Mouse (Mus musculus) liver, embryonic 14.5 days (tissue): Measurements from ENCODE around the gene Kcnh8. TPM values are rescaled to one million over a fixed set of nuclear protein-coding genes. Genes with fewer than 3 reads are reported as not detected.

Experiments
- ATAC-seq: fragments of 200-750 bp; cut with Nextera tagmentation; 2 replicates; pipeline ENCODE4 v1.8.0; 2017; ENCODE audit warnings: moderate number of reproducible peaks, mild to moderate bottlenecking, moderate library complexity; ENCODE audit not compliant: insufficient read depth
- DNase-seq, 3 experiments: peaks; one replicate each; pipeline ENCODE4 v3.0.0-alpha.2; 2012 to 2013; ENCODE audit warnings: low read depth in 3 of 3, low spot score in 3 of 3
- H3K27ac ChIP-seq: fragments of 300-500 bp; sonication (generic); 2 replicates; pipeline ENCODE4 v1.5.1; 2014; ENCODE audit warnings: moderate library complexity, mild to moderate bottlenecking, control low read depth, inconsistent platforms
- H3K27me3 ChIP-seq: fragments of 300-500 bp; sonication (generic); 2 replicates; pipeline ENCODE4 v1.6.1; 2014; ENCODE audit warnings: mild to moderate bottlenecking, low read length, moderate library complexity; ENCODE audit not compliant: control insufficient read depth, insufficient read depth
- H3K36me3 ChIP-seq: fragments of 300-500 bp; sonication (generic); replicated peaks from 2 replicates; pipeline ENCODE4 v1.6.1; 2014; ENCODE audit warnings: low read depth; ENCODE audit not compliant: control insufficient read depth, insufficient read depth
- H3K4me1 ChIP-seq, 2 experiments: fragments of 200-500 bp in 1 of 2; fragments of 300-500 bp in 1 of 2; sonication (generic) in 1 of 2; replicated peaks; 2 replicates each; pipeline ENCODE4 v1.6.1; 2012 to 2014; ENCODE audit warnings: antibody characterized with exemption in 1 of 2, inconsistent platforms in 1 of 2, low read length in 1 of 2; ENCODE audit not compliant: control insufficient read depth in 2 of 2, insufficient read depth in 2 of 2
- H3K4me2 ChIP-seq: fragments of 300-500 bp; sonication (generic); 2 replicates; pipeline ENCODE4 v1.6.1; 2014; ENCODE audit warnings: low read depth, mild to moderate bottlenecking, control low read depth, moderate library complexity
- H3K4me3 ChIP-seq, 2 experiments: fragments of 200-500 bp in 1 of 2; fragments of 300-500 bp in 1 of 2; sonication (generic) in 1 of 2; 2 replicates each; pipeline ENCODE4 v1.5.1; 2012 to 2014; ENCODE audit warnings: low read depth in 2 of 2, low read length in 2 of 2, mild to moderate bottlenecking in 2 of 2, control low read depth in 1 of 2, inconsistent platforms in 1 of 2, moderate library complexity in 1 of 2; ENCODE audit not compliant: insufficient read depth in 1 of 2
- H3K9ac ChIP-seq: fragments of 300-500 bp; sonication (generic); replicated peaks from 2 replicates; pipeline ENCODE4 v1.6.1; 2014; ENCODE audit warnings: mild to moderate bottlenecking, control low read depth, moderate library complexity
- H3K9me3 ChIP-seq: fragments of 300-500 bp; sonication (generic); 2 replicates; pipeline ENCODE4 v1.6.1; 2016; ENCODE audit warnings: low read length, mixed read lengths; ENCODE audit not compliant: control insufficient read depth
- CTCF ChIP-seq: IDR thresholded peaks from 2 replicates; pipeline ENCODE4 v1.5.1; 2016; ENCODE audit warnings: antibody characterized with exemption, low read depth, control low read depth
- EP300 ChIP-seq: IDR thresholded peaks from 2 replicates; pipeline ENCODE4 v1.6.1; 2016; ENCODE audit warnings: antibody characterized with exemption, low read depth
- WGBS: fragments of 180-500 bp; shearing (Covaris S2); extraction: QIAGEN DNeasy Blood & Tissue Kit; methylation state at CpG from one replicate; pipeline ENCODE4 v1.1.7; 2014; ENCODE audit not compliant: insufficient replicate concordance; 5-methylcytosine and 5-hydroxymethylcytosine counted together
- polyA plus RNA-seq, 2 experiments: library from polyadenylated mRNA; depleted of rRNA in 1 of 2; stranded (reverse) in 1 of 2; unstranded in 1 of 2; fragments of >200 nt; fragmentation: Nextera tagmentation in 1 of 2; extraction: Ambion mirVana in 1 of 2; gene quantifications; 2 replicates each; pipeline versions ENCODE4 v1.2.1 to v1.2.3; 2012 to 2014

Gene Kcnh8
- polyA plus RNA-seq, 2 experiments = not detected

GRCm38 (mm10) chr17:52603411-52603810 is 902 bp downstream of the Kcnh8 start:
- Histone ChIP-seq H3K9ac (no peak overlapping the region), H3K4me1 (no peaks in the 10 kb centered on the region), H3K4me3 (no peak overlapping the region), H3K27me3 (peaks cover 19% of the 10 kb centered on the region), H3K9me3 (no peaks in the 10 kb centered on the region), H3K27ac (no peak overlapping the region), H3K36me3 (no peaks in the 10 kb centered on the region), H3K4me2 (no peak overlapping the region)
- no peak for ATAC-seq
- WGBS = 4% methylated on average over 5 of the region's 5 CpGs
- no peak for DNase-seq
- no peak for TF ChIP-seq CTCF
- TF ChIP-seq EP300 = no peak

GRCm38 (mm10) chr17:52611382-52611781 is 8.9 kb downstream of the Kcnh8 start:
- H3K27ac ChIP-seq = no peak overlapping the region
- H3K4me1 ChIP-seq = no peaks in the 10 kb centered on the region
- TF ChIP-seq EP300 (no peak), CTCF (no peak)
- no peak overlapping the region for H3K4me2 ChIP-seq
- no peaks in the 10 kb centered on the region for H3K27me3 ChIP-seq
- H3K36me3 ChIP-seq = no peaks in the 10 kb centered on the region
- WGBS = 42% methylated on average over 4 of the region's 4 CpGs
- no peak overlapping the region for H3K9ac ChIP-seq
- H3K4me3 ChIP-seq = no peak overlapping the region
- no peak for ATAC-seq
- H3K9me3 ChIP-seq = no peaks in the 10 kb centered on the region
- DNase-seq = no peak

- H3K4me3 ChIP-seq = no peak overlapping the region
- TF ChIP-seq EP300 (no peak), CTCF (peak; percentile 53)
- ATAC-seq (no peak), DNase-seq (no peak)
- no peak overlapping the region for H3K9ac ChIP-seq
- H3K9me3 ChIP-seq = no peaks in the 10 kb centered on the region
- H3K27ac ChIP-seq = no peak overlapping the region
- no peaks in the 10 kb centered on the region for H3K4me1 ChIP-seq
- no peak overlapping the region for H3K4me2 ChIP-seq
- no peaks in the 10 kb centered on the region for H3K27me3 ChIP-seq
- no peaks in the 10 kb centered on the region for H3K36me3 ChIP-seq
Measured at GRCm38 (mm10) chr17:52649186-52649585, 46.7 kb downstream of the Kcnh8 start.

- no peak overlapping the region for H3K9ac ChIP-seq
- H3K36me3 ChIP-seq = no peaks in the 10 kb centered on the region
- H3K9me3 ChIP-seq = no peaks in the 10 kb centered on the region
- no peak overlapping the region for H3K4me2 ChIP-seq
- H3K27ac ChIP-seq = no peak overlapping the region
- DNase-seq = no peak
- no peak overlapping the region for H3K4me3 ChIP-seq
- H3K27me3 ChIP-seq = no peaks in the 10 kb centered on the region
- no peak for ATAC-seq
- TF ChIP-seq EP300 (no peak), CTCF (no peak)
- H3K4me1 ChIP-seq = no peaks in the 10 kb centered on the region
Measured at GRCm38 (mm10) chr17:52691988-52692387, 89.5 kb downstream of the Kcnh8 start.

- no peaks in the 10 kb centered on the region for H3K9me3 ChIP-seq
- H3K4me1 ChIP-seq = no peaks in the 10 kb centered on the region
- no peak for DNase-seq
- no peak for TF ChIP-seq CTCF
- no peak for TF ChIP-seq EP300
- WGBS = 47% methylated on average over 3 of the region's 3 CpGs
- no peak overlapping the region for H3K9ac ChIP-seq
- H3K27ac ChIP-seq = no peak overlapping the region
- H3K4me3 ChIP-seq = no peak overlapping the region
- no peaks in the 10 kb centered on the region for H3K27me3 ChIP-seq
- no peak for ATAC-seq
- H3K36me3 ChIP-seq = no peaks in the 10 kb centered on the region
- no peak overlapping the region for H3K4me2 ChIP-seq
Measured at GRCm38 (mm10) chr17:52701944-52702343, 99.4 kb downstream of the Kcnh8 start.

GRCm38 (mm10) chr17:52712319-52712718 is 109.8 kb downstream of the Kcnh8 start:
- TF ChIP-seq EP300 (no peak), CTCF (no peak)
- 9% methylated on average over 1 of the region's 1 CpGs for WGBS
- no peaks in the 10 kb centered on the region for H3K36me3 ChIP-seq
- H3K9ac ChIP-seq = no peak overlapping the region
- no peaks in the 10 kb centered on the region for H3K4me1 ChIP-seq
- H3K9me3 ChIP-seq = no peaks in the 10 kb centered on the region
- ATAC-seq (no peak), DNase-seq (no peak)
- H3K27ac ChIP-seq = no peak overlapping the region
- H3K27me3 ChIP-seq = no peaks in the 10 kb centered on the region
- no peak overlapping the region for H3K4me2 ChIP-seq
- H3K4me3 ChIP-seq = no peak overlapping the region
